Mouse (Mus musculus): ENCODE measurements around the gene Atp13a4.

GRCm38 (mm10) chr16:29463798-29464197, 80.9 kb downstream of the Atp13a4 start:
- no peak for TF ChIP-seq CTCF (IDR thresholded peaks at IDR 0.05; ENCODE audit: borderline replicate concordance, extremely low read depth, insufficient read depth, insufficient read length)
- no peak for TF ChIP-seq POLR2A (IDR thresholded peaks at IDR 0.05; ENCODE audit: borderline replicate concordance, extremely low read depth, insufficient read depth, insufficient read length, poor library complexity, severe bottlenecking)

Data from brain, embryonic 14.5 days (tissue).